Mouse (Mus musculus): Measurements from ENCODE around the gene Elk1.
A peak's percentile ranks its signal among the peaks of the same experiment; 100 is the strongest.

Elk1 gene

DNA sequence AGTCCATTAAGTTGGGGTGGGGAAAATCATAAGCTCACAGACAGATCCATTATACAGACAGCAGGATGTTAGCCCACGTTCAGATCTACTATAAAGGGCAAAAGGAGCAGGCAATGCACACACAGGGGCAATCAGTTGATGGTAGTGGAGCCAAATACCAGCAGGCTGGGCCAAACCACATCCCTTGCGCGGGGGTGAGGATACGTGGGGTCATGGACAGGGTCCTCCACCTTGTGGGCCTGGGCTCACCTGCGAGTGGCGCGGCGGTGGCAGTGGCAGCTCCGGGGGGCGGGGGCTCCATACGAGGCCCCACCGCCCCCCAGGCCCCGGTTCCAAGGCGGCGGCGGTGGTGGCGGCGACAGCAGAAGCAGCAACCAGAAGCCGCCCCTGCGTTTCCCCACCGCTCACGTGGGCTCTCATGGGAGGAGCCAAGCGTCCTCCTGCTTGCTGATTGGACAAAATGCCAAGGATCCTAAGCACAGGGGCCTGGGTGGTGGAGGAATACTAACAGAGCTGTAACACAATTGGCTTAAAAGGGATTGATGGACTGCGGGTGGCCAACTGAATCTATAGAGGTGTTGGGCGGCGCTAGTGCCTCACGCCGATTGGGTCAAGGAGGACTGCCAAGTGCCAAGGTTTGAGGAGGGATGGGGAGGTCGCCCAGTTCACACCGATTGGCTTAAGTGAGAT lies at the start of gene Elk1:
Gene Elk1 (minus strand): TSS at position 418 of the 690 bp plus-strand sequence.
- peak; percentile 91 for DNase-seq

- no peak for DNase-seq
These were observed 30.5 kb upstream of the Elk1 start for GRCm38 (mm10) chrX:20980901-20981300.

DNA sequence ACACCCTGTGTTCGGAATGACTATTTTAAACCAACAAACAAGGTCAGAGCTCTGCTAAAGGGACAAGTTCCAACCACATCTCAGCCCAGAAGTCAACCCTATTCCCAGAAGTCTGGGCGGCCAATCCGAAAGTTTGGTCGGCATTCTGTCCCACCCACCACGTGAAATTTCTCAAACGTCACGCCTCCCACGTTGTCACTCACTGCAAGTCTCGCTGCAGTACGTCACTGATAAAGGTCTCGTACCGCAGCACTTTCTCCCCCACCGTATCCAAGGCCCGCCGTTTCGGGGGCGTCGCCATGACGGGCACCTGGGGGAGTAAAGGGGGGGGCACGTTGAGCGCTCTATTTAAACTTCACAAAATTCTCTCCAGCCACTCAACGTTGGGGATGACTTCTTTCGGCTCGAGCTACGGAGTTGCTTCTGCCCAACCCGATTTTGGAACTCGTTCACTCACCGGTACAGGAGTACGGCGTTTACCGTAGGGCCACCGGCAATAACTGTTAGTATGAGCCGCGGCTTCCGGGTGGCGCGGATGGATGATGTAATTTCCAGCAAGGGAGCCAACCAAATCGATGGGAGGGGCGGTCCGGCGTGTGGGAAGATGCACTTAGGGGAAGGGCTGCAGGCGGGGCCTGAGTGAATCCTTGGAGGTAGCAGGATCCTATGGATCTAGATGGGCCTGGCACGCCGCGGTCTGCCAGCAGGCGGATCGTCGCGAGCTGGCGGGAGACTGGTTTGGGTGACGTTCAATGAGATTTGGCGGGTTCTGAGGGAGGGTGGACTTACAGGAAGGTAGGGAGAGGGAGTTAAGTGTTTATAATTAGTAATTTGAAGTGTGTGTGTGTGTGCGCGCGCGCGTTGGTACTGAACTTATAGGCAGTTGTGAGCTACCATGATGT lies 11.3 kb upstream of the Elk1 start, which contains the start of gene Uxt:
Gene Uxt (minus strand): TSS at position 541 of the 902 bp plus-strand sequence.
- peak; percentile 93 for DNase-seq

GRCm38 (mm10) chrX:20946055-20946454 lies 4.4 kb downstream of the Elk1 start:
- peak; percentile 74 for DNase-seq

- DNase-seq = peak; percentile 54
These were observed 18.4 kb downstream of the Elk1 start for GRCm38 (mm10) chrX:20931963-20932362.

DNA sequence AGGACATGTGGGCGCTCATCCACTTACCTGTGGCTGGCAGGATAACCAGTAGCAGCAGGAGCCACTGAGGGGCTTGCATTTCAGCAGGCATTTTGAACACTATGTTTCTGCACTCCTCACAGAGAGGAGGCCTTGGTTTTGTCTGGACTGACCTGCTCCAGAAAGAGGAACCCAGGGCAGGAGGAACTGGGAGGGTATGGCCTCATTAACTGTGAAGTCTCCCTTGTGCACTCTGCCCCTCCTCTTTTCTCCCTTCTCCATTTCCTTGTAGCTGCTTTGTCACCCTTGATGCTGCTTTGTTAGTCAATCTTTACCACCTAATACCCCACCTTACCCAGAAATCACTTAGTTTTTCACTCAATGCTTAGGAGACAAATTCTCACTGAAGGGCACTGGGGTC lies 19.0 kb downstream of the Elk1 start, which contains the start of gene Cfp:
Gene Cfp (minus strand): TSS at position 192 of the 400 bp plus-strand sequence.
- DNase-seq = peak; percentile 35

- peak; percentile 11 for DNase-seq
These were observed 20.5 kb downstream of the Elk1 start for GRCm38 (mm10) chrX:20929859-20930258.

GRCm38 (mm10) chrX:20924976-20925375 lies 25.4 kb downstream of the Elk1 start:
- no peak for DNase-seq

GRCm38 (mm10) chrX:20923506-20923905 lies 26.9 kb downstream of the Elk1 start:
- no peak for DNase-seq

DNA sequence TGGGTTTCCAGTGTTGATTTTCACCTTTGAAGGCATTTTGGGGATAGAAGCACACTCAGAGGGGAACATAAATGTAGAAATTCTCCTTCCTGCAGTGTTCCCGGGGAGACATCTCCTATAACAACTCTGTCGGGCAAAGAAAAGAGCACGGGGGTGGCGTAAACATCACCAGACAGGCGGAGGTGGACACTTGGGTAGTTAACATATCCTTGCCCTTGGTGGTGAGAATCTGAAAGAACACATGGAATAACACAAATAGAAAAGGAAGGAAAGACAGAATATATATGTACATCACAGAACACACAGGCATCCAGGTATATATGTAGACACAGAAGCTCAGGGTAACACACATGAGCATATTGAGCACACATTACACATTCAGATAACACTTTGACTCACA lies 29.0 kb downstream of the Elk1 start:
- no peak for DNase-seq

DNA sequence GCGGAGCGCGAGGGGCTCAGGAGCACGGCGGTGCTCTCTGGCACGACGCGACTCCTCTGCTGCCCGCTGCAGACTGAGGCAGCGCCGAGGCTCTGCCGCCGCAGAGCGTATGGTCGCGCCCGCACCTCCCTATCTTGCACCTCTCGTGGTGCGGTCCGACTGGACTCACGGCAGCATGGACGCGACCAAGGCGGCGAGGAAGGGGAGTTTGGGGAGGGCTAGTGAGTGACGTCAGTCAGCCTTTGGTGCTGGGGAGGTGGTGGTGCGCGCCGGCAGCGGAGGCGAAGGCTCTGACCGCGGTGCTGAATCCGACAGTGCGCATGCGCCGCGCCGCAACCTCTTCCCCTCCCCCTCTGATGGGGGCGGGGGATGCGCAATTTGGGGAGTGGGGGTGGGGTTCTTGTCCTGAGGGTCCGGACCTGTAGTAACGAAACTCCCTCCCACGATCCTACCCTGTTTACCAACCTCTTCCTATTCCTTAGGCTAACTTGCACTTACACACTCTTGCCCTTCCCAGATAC lies 29.5 kb downstream of the Elk1 start, which contains the start of gene Syn1:
Gene Syn1 (minus strand): TSS at position 161 of the 521 bp plus-strand sequence.
- peak; percentile 83 for DNase-seq

- DNase-seq = peak; percentile 8
These were observed 30.1 kb downstream of the Elk1 start for GRCm38 (mm10) chrX:20920249-20920843.

DNA sequence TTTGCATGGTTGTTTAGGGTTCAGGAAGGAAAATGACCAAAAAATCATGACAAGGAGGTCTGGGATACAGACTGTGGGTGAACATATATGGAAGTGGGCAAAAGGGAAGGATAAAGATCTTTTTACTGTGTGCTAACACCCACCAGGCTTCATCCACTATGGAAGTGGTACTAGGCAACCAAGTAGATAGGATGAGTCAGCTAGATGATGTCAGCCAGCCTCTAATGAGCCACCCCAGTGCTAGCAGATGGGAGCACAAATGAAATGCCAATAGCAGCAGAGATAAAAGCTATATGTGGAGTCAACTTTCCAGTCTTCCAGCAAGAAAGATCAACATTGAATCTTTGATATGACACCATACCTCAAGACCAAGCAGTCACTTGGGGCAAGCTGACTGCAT lies 35.3 kb downstream of the Elk1 start:
- DNase-seq = no peak

GRCm38 (mm10) chrX:20913726-20914125 lies 36.7 kb downstream of the Elk1 start:
- DNase-seq = no peak

DNA sequence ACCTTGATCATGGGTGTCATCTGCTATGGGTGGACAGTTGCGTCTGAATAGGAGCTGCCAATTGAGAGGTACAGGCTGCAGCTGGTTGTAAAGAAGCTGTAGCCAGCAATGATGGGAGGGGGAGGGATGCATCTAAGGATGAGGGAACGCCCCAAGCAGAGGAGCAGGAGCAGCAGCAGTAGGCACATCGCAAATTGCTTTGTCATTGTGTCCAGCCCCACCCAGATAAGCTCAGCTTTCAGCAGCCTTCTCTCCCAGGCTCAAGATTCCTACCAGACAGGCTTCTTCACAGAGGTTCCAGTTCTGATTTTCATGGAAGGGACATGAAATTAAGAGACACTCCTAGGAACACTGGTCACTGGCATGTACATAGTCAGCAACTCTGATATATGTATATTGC lies 40.3 kb downstream of the Elk1 start:
- DNase-seq = no peak

Measured in lung, postnatal 36 days (tissue).